Mouse (Mus musculus): ENCODE measurements around the gene Mpi.

- TF ChIP-seq CTCF (IDR thresholded peaks at IDR 0.05; ENCODE audit: low read depth) (no peak), EP300 (IDR thresholded peaks at IDR 0.05; ENCODE audit: low read depth) (no peak)
Measured at GRCm38 (mm10) chr9:57568500-57568899, 15.9 kb upstream of the Mpi start.
